Mouse (Mus musculus) bone marrow, adult 2 months (tissue): ENCODE data around the gene Satb1.

Source experiments
- CTCF ChIP-seq: fragments of 200-500 bp; IDR thresholded peaks from 2 replicates; pipeline ENCODE4 v1.5.1; 2011; ENCODE audit warnings: low read length, control low read depth; ENCODE audit not compliant: control insufficient read depth, insufficient read depth
- POLR2A ChIP-seq: fragments of 200-500 bp; IDR thresholded peaks from 2 replicates; pipeline ENCODE4 v1.6.1; 2011; ENCODE audit warnings: low read depth, mild to moderate bottlenecking, control low read depth, low read length, borderline replicate concordance; ENCODE audit not compliant: control insufficient read depth

DNA sequence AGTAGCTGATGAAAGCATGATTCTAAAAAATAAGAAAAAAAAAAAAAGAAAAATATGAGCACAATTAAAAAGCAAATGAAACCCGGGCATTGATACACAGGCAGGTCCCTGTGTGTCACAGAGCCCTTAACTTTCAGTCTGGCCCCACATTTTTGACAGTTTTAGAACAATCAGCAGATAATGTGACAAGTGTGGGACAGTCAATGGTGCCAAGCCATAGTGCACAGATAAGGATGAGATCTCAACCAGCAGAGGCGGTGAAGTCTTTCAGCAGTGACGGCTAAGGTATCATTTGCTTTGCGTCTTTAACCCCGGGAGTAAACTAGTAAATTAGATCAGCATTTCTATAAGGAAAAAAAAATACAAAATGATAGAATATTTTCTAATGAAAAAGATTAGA lies 36.6 kb downstream of the Satb1 start:
- TF ChIP-seq POLR2A (no peak), CTCF (no peak)
